8 mouse cellular contexts compared by ENCODE assay signal in the genomic region with DNA sequence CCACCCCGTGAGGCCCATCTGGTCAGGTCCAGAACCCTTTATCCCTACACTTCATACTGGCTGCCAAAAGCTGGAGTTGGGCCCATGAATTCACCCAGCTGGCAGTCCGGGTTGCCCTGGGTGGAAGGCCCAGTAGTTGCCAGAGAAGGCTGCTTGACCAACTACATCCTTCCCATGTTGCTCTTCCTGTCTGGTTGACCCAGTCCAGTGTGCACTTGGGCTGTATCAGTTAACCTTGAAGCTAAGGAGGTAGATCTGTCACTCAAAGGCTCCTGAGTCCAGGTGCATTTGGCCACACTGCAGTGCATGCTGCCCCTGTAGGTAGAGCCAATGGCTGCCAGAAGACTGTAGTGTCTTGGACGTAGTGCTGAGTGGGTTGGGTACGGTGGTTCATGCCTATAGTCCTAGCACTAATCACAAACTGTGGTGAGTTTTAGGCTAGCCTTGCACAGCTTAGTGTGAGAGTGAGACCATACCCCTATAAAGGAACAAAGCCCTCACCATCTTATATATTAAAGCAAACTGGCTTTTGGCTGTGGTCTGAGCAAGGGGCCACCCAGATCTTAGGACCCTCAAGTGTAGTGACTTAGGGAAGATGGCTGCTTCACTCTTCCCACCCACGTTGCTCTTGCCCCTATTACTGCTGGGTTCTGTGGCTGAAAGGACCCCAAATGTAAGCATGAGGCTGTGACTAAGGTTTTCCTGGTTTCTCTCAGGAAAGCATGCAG. TPM values are rescaled to one million over a fixed set of nuclear protein-coding genes. Genes with fewer than 3 reads are reported as not detected.
A peak's percentile ranks its signal among the peaks of the same experiment; 100 is the strongest.
DNase-seq lines count a peak whose midpoint lies in the region; ATAC-seq and TF ChIP-seq lines count a peak whose summit lies in the region.

No protein-coding gene starts in this region.

- TF ChIP-seq CTCF in cortical plate, adult 2 months (IDR thresholded peaks at IDR 0.05; ENCODE audit: extremely low read depth, insufficient read depth, low read length): no peak
- no peak; the same call in 1 of the 2 replicates for TF ChIP-seq CTCF in stomach, postnatal 0 days (IDR thresholded peaks at IDR 0.05; ENCODE audit: low read depth)

- H3K4me2 ChIP-seq in limb, embryonic 14.5 days (replicated peaks; ENCODE audit: low read depth, low read length, severe bottlenecking): peak overlapping the region; percentile 90
- H3K4me2 ChIP-seq in stomach, postnatal 0 days (replicated peaks; ENCODE audit: low read depth): peak overlapping the region; percentile 73

- no peak overlapping the region for H3K4me3 ChIP-seq in cortical plate, adult 2 months (ENCODE audit: insufficient read depth, low read length)
- peak overlapping the region; percentile 92 for H3K4me3 ChIP-seq in limb, embryonic 14.5 days (replicated peaks; ENCODE audit: low read length)
- no peak overlapping the region; the same call in 1 of the 2 replicates for H3K4me3 ChIP-seq in stomach, postnatal 0 days (ENCODE audit: low read depth, low read length)

- no peak for TF ChIP-seq POLR2A in cortical plate, adult 2 months (IDR thresholded peaks at IDR 0.05; ENCODE audit: extremely low read depth, insufficient read depth, low read length)
- no peak for TF ChIP-seq POLR2A in limb, embryonic 14.5 days (IDR thresholded peaks at IDR 0.05; ENCODE audit: borderline replicate concordance, extremely low read depth, insufficient read depth, insufficient read length)

- H3K27ac ChIP-seq in cortical plate, adult 2 months (ENCODE audit: insufficient read depth, low read length): peak overlapping the region; percentile 69; the same call in 1 of the 2 replicates
- peak overlapping the region; percentile 96 for H3K27ac ChIP-seq in limb, embryonic 14.5 days (replicated peaks; ENCODE audit: low read depth, low read length)
- H3K27ac ChIP-seq in stomach, postnatal 0 days (replicated peaks): peak overlapping the region; percentile 99

- peak overlapping the region; percentile 86; the same call in 1 of the 2 replicates for H3K9ac ChIP-seq in limb, embryonic 14.5 days (ENCODE audit: low read depth, low read length, severe bottlenecking)
- peak overlapping the region; percentile 92 for H3K9ac ChIP-seq in stomach, postnatal 0 days (ENCODE audit: low read length)

- peaks cover 33% of the 10 kb centered on the region for H3K36me3 ChIP-seq in limb, embryonic 14.5 days (ENCODE audit: control insufficient read depth, insufficient read depth, low read length)
- H3K36me3 ChIP-seq in stomach, postnatal 0 days (ENCODE audit: control insufficient read depth, insufficient read depth, low read length): peaks cover 18% of the 10 kb centered on the region

- H3K9me3 ChIP-seq in limb, embryonic 14.5 days (ENCODE audit: control insufficient read depth, low read length): no peaks in the 10 kb centered on the region
- no peaks in the 10 kb centered on the region for H3K9me3 ChIP-seq in stomach, postnatal 0 days (ENCODE audit: control insufficient read depth, low read length)

- ATAC-seq in limb, embryonic 14.5 days (ENCODE audit: low FRiP score, low read depth): no peak
- no peak for ATAC-seq in stomach, postnatal 0 days (ENCODE audit: low FRiP score, low TSS enrichment)

- 69% methylated on average over 5 of the region's 5 CpGs for WGBS in limb, embryonic 14.5 days
- WGBS in stomach, postnatal 0 days: 57% methylated on average over 5 of the region's 5 CpGs

- no peaks in the 10 kb centered on the region for H3K27me3 ChIP-seq in limb, embryonic 14.5 days (ENCODE audit: control insufficient read depth, insufficient read depth, low read length)
- H3K27me3 ChIP-seq in stomach, postnatal 0 days (ENCODE audit: control insufficient read depth, insufficient read depth, low read length): no peaks in the 10 kb centered on the region

- DNase-seq in right cerebral cortex, postnatal 10 days (ENCODE audit: low spot score in 2 of 2): peak; percentile 26 to 32
- DNase-seq in right cerebral cortex, postnatal 25 days: no peak
- peak; percentile 45 for DNase-seq in heart, postnatal 4 days
- no peak for DNase-seq in limb, embryonic 14.5 days (ENCODE audit: low spot score)
- no peak for DNase-seq in stomach, postnatal 0 days (ENCODE audit: low spot score)
- DNase-seq in layer of hippocampus, adult 9-10 months (ENCODE audit: low spot score): no peak
- no peak for DNase-seq in yolk sac, embryonic 10.5 days (ENCODE audit: low spot score)

- no peak for TF ChIP-seq EP300 in stomach, postnatal 0 days (optimal IDR thresholded peaks at IDR 0.05)

- H3K4me1 ChIP-seq in cortical plate, adult 2 months (ENCODE audit: control insufficient read depth, insufficient read depth, low read length): no peaks in the 10 kb centered on the region
- H3K4me1 ChIP-seq in limb, embryonic 14.5 days (ENCODE audit: control insufficient read depth, insufficient read depth, low read length): peaks cover 19% of the 10 kb centered on the region
- H3K4me1 ChIP-seq in stomach, postnatal 0 days (replicated peaks; ENCODE audit: control insufficient read depth, insufficient read depth): peaks cover 9% of the 10 kb centered on the region

RNA-seq across cellular contexts. Expression of gene Zfp36l2, which starts 1.5 kb away (rescaled TPM):
- 18.8 and 18.9 TPM in 2 replicates for polyA plus RNA-seq in cortical plate, adult 2 months (2012; rRNA removed)
- total RNA-seq in heart, postnatal 4 days (2021): 10 to 100 TPM; 37.0 to 41.0 TPM
- polyA plus RNA-seq in limb, embryonic 14.5 days (2012; rRNA removed): 80.1 and 113 TPM in 2 replicates
- 30.9 and 32.6 TPM in 2 replicates for polyA plus RNA-seq in limb, embryonic 14.5 days (2014; fragmentation: Nextera tagmentation; extraction: Ambion mirVana)
- polyA plus RNA-seq in stomach, postnatal 0 days (2015; fragmentation: Nextera tagmentation; extraction: Ambion mirVana): 17.5 and 18.3 TPM in 2 replicates

Comparison
In these comparisons a context has a peak if more than half of its experiments do, and no peak if none do; other contexts are left out.
1. DNase-seq: peak in right cerebral cortex, postnatal 10 days (2 of 2) and heart, postnatal 4 days (single experiment); none in right cerebral cortex, postnatal 25 days (single experiment), limb, embryonic 14.5 days (single experiment), stomach, postnatal 0 days (single experiment), layer of hippocampus, adult 9-10 months (single experiment) and yolk sac, embryonic 10.5 days (single experiment).
2. Peak in every context shown above with its lines, with median percentiles within 50 percentile points of each other: H3K27ac ChIP-seq.